ENCODE assay signal across 18 mouse cellular contexts in the genomic region with DNA sequence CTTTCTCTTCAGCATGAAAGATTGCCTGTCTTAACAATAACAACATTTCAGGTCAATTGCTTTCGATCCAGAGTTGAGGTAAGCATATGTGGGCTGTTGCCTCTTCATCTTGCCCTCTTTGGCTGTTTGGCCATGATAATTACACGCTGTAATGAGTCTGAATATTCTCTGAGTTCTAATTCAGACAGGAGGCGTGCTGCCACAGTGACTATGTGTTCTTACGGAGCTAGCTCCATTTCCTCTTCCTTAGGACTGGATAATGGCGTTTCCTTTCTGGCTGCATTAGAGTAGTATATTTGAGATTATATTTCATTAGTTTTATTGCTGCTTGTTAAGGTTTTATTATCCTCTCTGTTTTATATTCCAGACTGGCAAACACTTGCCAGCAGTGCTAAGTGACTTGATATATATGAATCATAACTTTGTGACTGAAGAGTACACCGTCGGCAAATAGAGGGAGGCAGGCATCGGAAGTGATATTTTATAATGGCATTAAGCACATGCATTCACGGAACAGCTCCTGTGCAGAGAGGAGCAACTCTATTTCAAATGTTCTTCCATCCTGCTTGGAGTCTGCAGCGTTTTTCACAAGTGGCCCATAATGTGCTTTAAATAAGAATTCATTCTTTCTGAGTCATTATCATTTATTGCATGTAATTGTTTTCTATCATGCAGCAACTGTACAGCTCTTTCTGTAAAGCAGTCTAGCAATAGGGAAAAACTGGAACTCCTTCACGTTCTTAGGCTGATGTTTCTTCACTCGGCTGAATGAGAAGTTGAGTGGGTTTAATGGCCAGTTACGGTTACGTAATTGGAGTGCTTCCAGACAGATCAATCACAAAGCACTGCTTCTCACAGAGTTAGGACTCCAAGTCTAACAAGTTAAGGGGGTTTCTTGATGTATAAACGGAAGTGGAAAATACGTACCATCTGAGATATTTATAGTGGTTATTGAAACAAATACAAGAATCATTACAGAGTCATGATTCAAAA.
A peak's percentile ranks its signal among the peaks of the same experiment; 100 is the strongest.
DNase-seq lines count a peak whose midpoint lies in the region; ATAC-seq and TF ChIP-seq lines count a peak whose summit lies in the region.
"Had no signal": no experiment of that assay in that cellular context is flagged by ENCODE, and none has a peak within 500 bp of the region (broad histone marks: within the 10 kb centered on the region; RNA-seq: fewer than 3 reads in every experiment).

No protein-coding gene starts in this region.

- H3K9me3 ChIP-seq in kidney, embryonic 15.5 days (replicated peaks): no peaks in the 10 kb centered on the region
- peaks cover 4% of the 10 kb centered on the region; the same call in 1 of the 2 replicates for H3K9me3 ChIP-seq in limb, embryonic 13.5 days
- H3K9me3 ChIP-seq: heart, embryonic 15.5 days; hindbrain, embryonic 15.5 days; liver, embryonic 12.5 days had no signal

- 0 out of 2 replicates have a peak, but pooled peaks cover 6% of the 10 kb centered on the region for H3K4me1 ChIP-seq in kidney, embryonic 15.5 days
- H3K4me1 ChIP-seq in kidney, adult 2 months (ENCODE audit: control insufficient read depth, insufficient read depth, low read length): no peaks in the 10 kb centered on the region
- H3K4me1 ChIP-seq in limb, embryonic 13.5 days: peaks cover 17% of the 10 kb centered on the region
- H3K4me1 ChIP-seq: heart, embryonic 15.5 days; liver, embryonic 12.5 days had no signal

- no peak overlapping the region for H3K9ac ChIP-seq in kidney, embryonic 15.5 days
- H3K9ac ChIP-seq in limb, embryonic 13.5 days: no peak overlapping the region
- H3K9ac ChIP-seq: heart, embryonic 15.5 days; hindbrain, embryonic 15.5 days; liver, embryonic 12.5 days had no signal

- H3K27ac ChIP-seq in kidney, embryonic 15.5 days: no peak overlapping the region
- H3K27ac ChIP-seq in kidney, adult 2 months (ENCODE audit: insufficient read depth, low read depth, low read length): no peak overlapping the region
- H3K27ac ChIP-seq in limb, embryonic 13.5 days: no peak overlapping the region
- H3K27ac ChIP-seq: heart, embryonic 15.5 days; hindbrain, embryonic 15.5 days; liver, embryonic 12.5 days; stomach, postnatal 0 days had no signal

- ATAC-seq in kidney, embryonic 15.5 days (replicated peaks; ENCODE audit: low FRiP score): no peak
- ATAC-seq in limb, embryonic 13.5 days (ENCODE audit: low FRiP score, low read depth): peak; percentile 36; the same call in 1 of the 2 replicates
- ATAC-seq: CD4-positive, CD25-positive, alpha-beta regulatory T cell, adult 4 months; liver, embryonic 12.5 days had no signal

- no peak for TF ChIP-seq CTCF in kidney, adult 2 months (conservative IDR thresholded peaks at IDR 0.05; ENCODE audit: insufficient read depth, insufficient read length, low read depth, low read length)

- DNase-seq in kidney, adult 2 months: no peak
- DNase-seq in retina, postnatal 1 day: peak; percentile 2
- no peak for DNase-seq in retina, embryonic 14.5 days (ENCODE audit: low spot score)
- no peak for DNase-seq in heart, adult 8-10 months (ENCODE audit: low spot score)
- no peak for DNase-seq in spleen, adult 12 weeks (ENCODE audit: low spot score)
- DNase-seq: adrenal gland, postnatal 10 days; embryo, embryonic 11 days; heart, adult 11 months; kidney, postnatal 10 days; midbrain, embryonic 14.5 days; thymus, postnatal 25 days had no signal

- 33% methylated on average over 16 of the region's 16 CpGs for WGBS in kidney, embryonic 15.5 days
- 40% methylated on average over 16 of the region's 16 CpGs for WGBS in kidney, adult 2 months
- 21% methylated on average over 16 of the region's 16 CpGs for WGBS in limb, embryonic 13.5 days

- no peaks in the 10 kb centered on the region for H3K27me3 ChIP-seq in kidney, embryonic 15.5 days
- H3K27me3 ChIP-seq in kidney, adult 2 months (replicated peaks; ENCODE audit: control insufficient read depth, insufficient read depth, low read length): no peaks in the 10 kb centered on the region
- H3K27me3 ChIP-seq in limb, embryonic 13.5 days: peaks cover 10% of the 10 kb centered on the region
- H3K27me3 ChIP-seq: heart, embryonic 15.5 days; hindbrain, embryonic 15.5 days; liver, embryonic 12.5 days had no signal

- H3K4me3 ChIP-seq in kidney, embryonic 15.5 days (replicated peaks): no peak overlapping the region
- no peak overlapping the region for H3K4me3 ChIP-seq in kidney, adult 2 months (ENCODE audit: insufficient read depth, low read depth, low read length)
- no peak overlapping the region for H3K4me3 ChIP-seq in limb, embryonic 13.5 days
- H3K4me3 ChIP-seq: heart, embryonic 15.5 days; hindbrain, embryonic 15.5 days; liver, embryonic 12.5 days had no signal

- no peaks in the 10 kb centered on the region for H3K36me3 ChIP-seq in kidney, embryonic 15.5 days
- H3K36me3 ChIP-seq in kidney, adult 2 months (ENCODE audit: control insufficient read depth, insufficient read depth, low read length): no peaks in the 10 kb centered on the region
- no peaks in the 10 kb centered on the region for H3K36me3 ChIP-seq in limb, embryonic 13.5 days
- H3K36me3 ChIP-seq: heart, embryonic 15.5 days; hindbrain, embryonic 15.5 days; liver, embryonic 12.5 days had no signal

- 0 out of 2 replicates have a peak overlapping the region, but pooled peaks have one; percentile 21 for H3K4me2 ChIP-seq in kidney, embryonic 15.5 days
- peak overlapping the region; percentile 41 for H3K4me2 ChIP-seq in limb, embryonic 13.5 days (replicated peaks)
- H3K4me2 ChIP-seq: heart, embryonic 15.5 days; liver, embryonic 12.5 days had no signal

- no peak for TF ChIP-seq POLR2A in kidney, adult 2 months (IDR thresholded peaks at IDR 0.05; ENCODE audit: low read depth, low read length)
